Mouse (Mus musculus): ENCODE measurements around the gene Abhd4. TPM values are rescaled to one million over a fixed set of nuclear protein-coding genes. Genes with fewer than 3 reads are reported as not detected.

Gene Abhd4
- polyA plus RNA-seq, 1 experiment from 2014 or later = 118 TPM

DNA sequence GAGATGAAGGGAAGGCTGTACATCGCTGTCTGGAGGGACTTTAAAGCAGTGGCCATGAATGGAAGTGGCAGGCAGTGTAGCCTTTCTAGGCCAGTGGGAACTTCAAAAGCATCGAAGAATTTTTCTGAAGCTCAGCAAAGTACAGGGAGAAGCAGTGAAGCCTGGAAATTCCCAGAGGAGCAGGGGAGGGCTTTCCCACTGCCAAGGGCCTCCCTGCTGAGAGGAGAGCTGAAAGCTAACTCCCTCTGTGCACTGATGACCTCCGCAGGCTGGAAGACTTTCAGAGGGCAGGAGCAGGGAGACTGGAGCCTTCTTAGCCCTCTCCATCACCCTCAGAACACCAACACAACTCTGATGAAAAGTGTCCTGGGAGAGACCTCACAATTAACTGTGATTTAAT is 57.8 kb downstream of the Abhd4 start:
- Histone ChIP-seq H3K9me3 (ENCODE audit: control insufficient read depth, low read length) (no peaks in the 10 kb centered on the region), H3K27me3 (ENCODE audit: control insufficient read depth, insufficient read depth, low read length) (no peaks in the 10 kb centered on the region), H3K4me3 (ENCODE audit: control insufficient read depth in 1 of 2, insufficient read depth in 1 of 2, low read depth in 1 of 2, low read length in 2 of 2) (no peak overlapping the region), H3K36me3 (ENCODE audit: control insufficient read depth, insufficient read depth, low read length) (no peaks in the 10 kb centered on the region), H3K4me1 (ENCODE audit: control insufficient read depth in 2 of 2, insufficient read depth in 2 of 2, low read length in 2 of 2) (no peaks in the 10 kb centered on the region), H3K4me2 (ENCODE audit: low read length) (no peak overlapping the region), H3K27ac (replicated peaks in 1 of 2; ENCODE audit: control insufficient read depth in 1 of 2, insufficient read depth in 1 of 2, low read depth in 2 of 2, low read length in 2 of 2) (no peak overlapping the region), H3K9ac (ENCODE audit: low read length) (no peak overlapping the region)
- WGBS = 35% methylated on average over 3 of the region's 3 CpGs
- ATAC-seq (ENCODE audit: insufficient number of reproducible peaks, insufficient read depth, low FRiP score, low read depth) = no peak

Other genes with a start within 250 kb of the Abhd4 start
- 400 and 442 TPM in 2 replicates for gene Dad1, start 84 bp upstream of the Abhd4 start, polyA plus RNA-seq (2014; fragmentation: Nextera tagmentation; extraction: Ambion mirVana)
- 0.12 TPM in 1 of 2 replicates, not detected in the other for gene Olfr49, start 30.8 kb downstream of the Abhd4 start, polyA plus RNA-seq (2014; fragmentation: Nextera tagmentation; extraction: Ambion mirVana)
- gene Oxa1l, start 106.6 kb downstream of the Abhd4 start, polyA plus RNA-seq (2014; fragmentation: Nextera tagmentation; extraction: Ambion mirVana) = 73.4 and 82.3 TPM in 2 replicates
- gene Slc7a7, start 163.6 kb downstream of the Abhd4 start, polyA plus RNA-seq (2014; fragmentation: Nextera tagmentation; extraction: Ambion mirVana) = 10.0 and 10.9 TPM in 2 replicates
- 266 and 307 TPM in 2 replicates for gene Mrpl52, start 172.7 kb downstream of the Abhd4 start, polyA plus RNA-seq (2014; fragmentation: Nextera tagmentation; extraction: Ambion mirVana)
- 100 and 115 TPM in 2 replicates for gene Mmp14, start 177.4 kb downstream of the Abhd4 start, polyA plus RNA-seq (2014; fragmentation: Nextera tagmentation; extraction: Ambion mirVana)
- 40.6 and 47.8 TPM in 2 replicates for gene Lrp10, start 209.9 kb downstream of the Abhd4 start, polyA plus RNA-seq (2014; fragmentation: Nextera tagmentation; extraction: Ambion mirVana)
- 1.4 TPM in 2 replicates for gene Rem2, start 221.9 kb downstream of the Abhd4 start, polyA plus RNA-seq (2014; fragmentation: Nextera tagmentation; extraction: Ambion mirVana)

Data from heart, embryonic 14.5 days (tissue).